Mouse (Mus musculus) forebrain, embryonic 11.5 days (tissue): ENCODE measurements around the gene Hsd11b2. TPM values are rescaled to one million over a fixed set of nuclear protein-coding genes. Genes with fewer than 3 reads are reported as not detected.

ENCODE experiments used
- ATAC-seq: fragments of 200-750 bp; cut with Nextera tagmentation; replicated peaks from 2 replicates; pipeline ENCODE4 v1.8.0; 2017; ENCODE audit warnings: moderate TSS enrichment; ENCODE audit not compliant: low FRiP score
- DNase-seq: peaks from one replicate; pipeline ENCODE4 v3.0.0-alpha.2; 2017; ENCODE audit warnings: low spot score
- H3K27ac ChIP-seq: fragments of 300-500 bp; sonication (generic); 2 replicates; pipeline ENCODE4 v1.5.1; 2014; ENCODE audit warnings: low read depth, low read length
- H3K27me3 ChIP-seq: fragments of 300-500 bp; sonication (generic); 2 replicates; pipeline ENCODE4 v1.6.1; 2014; ENCODE audit warnings: mild to moderate bottlenecking, low read length, mixed read lengths; ENCODE audit not compliant: control insufficient read depth, insufficient read depth
- H3K36me3 ChIP-seq: fragments of 300-500 bp; sonication (generic); 2 replicates; pipeline ENCODE4 v1.6.1; 2014; ENCODE audit warnings: mild to moderate bottlenecking, low read length, moderate library complexity, mixed read lengths; ENCODE audit not compliant: control insufficient read depth, insufficient read depth
- H3K4me1 ChIP-seq: fragments of 300-500 bp; sonication (generic); replicated peaks from 2 replicates; pipeline ENCODE4 v1.6.1; 2014; ENCODE audit warnings: low read length, mixed read lengths; ENCODE audit not compliant: control insufficient read depth, insufficient read depth
- H3K4me2 ChIP-seq: fragments of 300-500 bp; sonication (generic); 2 replicates; pipeline ENCODE4 v1.6.1; 2014; ENCODE audit warnings: low read depth, mild to moderate bottlenecking, low read length, moderate library complexity, mixed read lengths; ENCODE audit not compliant: severe bottlenecking
- H3K4me3 ChIP-seq: fragments of 300-500 bp; sonication (generic); 2 replicates; pipeline ENCODE4 v1.5.1; 2014; ENCODE audit warnings: low read depth, low read length
- H3K9ac ChIP-seq: fragments of 300-500 bp; sonication (generic); 2 replicates; pipeline ENCODE4 v1.6.1; 2014; ENCODE audit warnings: low read length
- H3K9me3 ChIP-seq: fragments of 300-500 bp; sonication (generic); 2 replicates; pipeline ENCODE4 v1.6.1; 2016; ENCODE audit warnings: low read length, mixed read lengths; ENCODE audit not compliant: control insufficient read depth
- WGBS: fragments of 180-500 bp; shearing (Covaris S2); extraction: QIAGEN DNeasy Blood & Tissue Kit; methylation state at CpG from one replicate; pipeline ENCODE4 v1.1.7; 2014; 5-methylcytosine and 5-hydroxymethylcytosine counted together
- polyA plus RNA-seq: library from polyadenylated mRNA; unstranded; fragments of >200 nt; fragmentation: Nextera tagmentation; extraction: Ambion mirVana; gene quantifications from 2 replicates; pipeline ENCODE4 v1.2.1, GENCODE M21; 2014

The Hsd11b2 gene
- polyA plus RNA-seq, 1 experiment from 2014 or later = 13.6 TPM

DNA sequence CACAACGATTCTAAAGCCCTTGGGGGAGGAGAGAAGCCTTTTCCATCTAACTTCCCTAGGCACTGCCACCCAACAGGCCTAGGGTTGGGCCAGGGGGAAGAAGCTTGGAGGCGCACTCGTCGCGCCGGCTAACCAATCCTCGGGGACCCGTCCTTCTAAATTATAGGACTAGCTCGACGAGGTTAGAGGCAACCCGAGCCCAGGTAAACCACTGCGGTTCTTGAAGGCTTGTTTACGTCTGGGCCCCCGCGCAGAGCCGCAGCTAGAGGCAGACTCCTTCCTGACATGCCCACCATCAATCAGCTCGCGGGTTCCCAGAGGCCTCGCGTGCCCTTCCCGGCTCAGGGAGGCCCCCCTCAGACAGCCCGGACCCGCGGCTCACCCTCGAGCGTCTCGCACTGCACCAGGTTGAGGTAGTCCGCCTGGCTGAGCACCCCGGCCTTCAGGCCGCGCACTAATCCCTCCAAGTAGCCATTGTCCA lies 46.9 kb downstream of the Hsd11b2 start:
- H3K27me3 ChIP-seq = no peaks in the 10 kb centered on the region
- no peaks in the 10 kb centered on the region for H3K9me3 ChIP-seq
- DNase-seq (no peak), ATAC-seq (peak; percentile 75)
- no peak overlapping the region for H3K27ac ChIP-seq
- peak overlapping the region; percentile 55 for H3K9ac ChIP-seq
- H3K4me2 ChIP-seq = peak overlapping the region; percentile 59
- 1% methylated on average over 31 of the region's 31 CpGs for WGBS
- peak overlapping the region; percentile 79 for H3K4me3 ChIP-seq
- no peaks in the 10 kb centered on the region for H3K36me3 ChIP-seq
- peaks cover 6% of the 10 kb centered on the region; the same call in 1 of the 2 replicates for H3K4me1 ChIP-seq

DNA sequence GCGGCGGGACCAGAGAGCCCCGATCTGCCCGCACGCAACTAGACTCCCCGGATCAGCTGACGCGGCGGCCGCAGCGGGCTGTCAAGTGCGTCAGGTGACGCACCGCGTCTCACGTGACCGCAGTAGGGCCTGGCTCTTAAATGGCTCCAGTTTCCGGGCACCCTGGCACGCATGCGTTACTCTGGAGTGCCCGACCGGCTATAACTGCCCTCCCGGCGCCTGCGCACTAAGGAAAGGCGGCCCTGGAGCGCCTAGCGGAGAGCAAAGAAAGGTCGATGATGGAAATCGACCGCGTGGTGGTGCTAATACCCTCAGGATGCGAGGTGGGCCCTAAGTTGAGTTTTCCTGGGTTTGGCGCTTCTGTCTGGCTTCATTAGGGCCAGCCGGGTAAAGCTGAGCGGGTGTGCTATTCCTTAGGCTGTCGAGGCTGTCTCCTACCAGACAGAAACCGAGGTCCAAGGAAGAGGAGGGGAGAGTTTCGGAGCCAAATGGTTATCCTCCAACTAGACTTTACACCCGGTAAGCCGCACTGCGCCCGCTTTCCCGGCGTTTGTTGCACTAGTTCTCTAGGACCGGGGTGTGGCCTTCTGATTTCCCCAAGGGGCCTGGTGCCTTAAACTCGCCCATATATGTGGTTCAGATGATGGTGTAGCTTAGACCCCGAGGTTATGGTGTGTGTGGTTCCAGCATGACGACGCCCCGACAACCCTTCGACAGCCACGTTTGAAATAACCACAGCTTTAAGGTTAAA lies 47.6 kb downstream of the Hsd11b2 start, which contains the start of gene Atp6v0d1:
Gene Atp6v0d1 (minus strand): TSS at position 96 of the 751 bp plus-strand sequence.
- peak; percentile 99 for ATAC-seq
- Histone ChIP-seq H3K4me1 (peaks cover 6% of the 10 kb centered on the region; the same call in 1 of the 2 replicates), H3K4me3 (peak within 1 kb of the TSS; percentile 79), H3K9ac (peak within 1 kb of the TSS; percentile 55), H3K36me3 (no peaks in the 10 kb centered on the region), H3K9me3 (no peaks in the 10 kb centered on the region), H3K27me3 (no peaks in the 10 kb centered on the region), H3K4me2 (peak within 1 kb of the TSS; percentile 59), H3K27ac (no peak within 1 kb of the TSS)
- DNase-seq = peak; percentile 99
- 3% methylated on average over 53 of the region's 53 CpGs for WGBS

- peaks cover 6% of the 10 kb centered on the region; the same call in 1 of the 2 replicates for H3K4me1 ChIP-seq
- H3K9ac ChIP-seq = peak overlapping the region; percentile 55
- H3K4me2 ChIP-seq = peak overlapping the region; percentile 59
- ATAC-seq = peak; percentile 25; the same call in 1 of the 2 replicates
- H3K36me3 ChIP-seq = no peaks in the 10 kb centered on the region
- no peaks in the 10 kb centered on the region for H3K9me3 ChIP-seq
- DNase-seq = peak; percentile 64
- H3K27ac ChIP-seq = no peak overlapping the region
- no peaks in the 10 kb centered on the region for H3K27me3 ChIP-seq
- H3K4me3 ChIP-seq = peak overlapping the region; percentile 79
- 25% methylated on average over 27 of the region's 27 CpGs for WGBS
Measured at GRCm38 (mm10) chr8:105566703-105567595, 48.4 kb downstream of the Hsd11b2 start.

DNA sequence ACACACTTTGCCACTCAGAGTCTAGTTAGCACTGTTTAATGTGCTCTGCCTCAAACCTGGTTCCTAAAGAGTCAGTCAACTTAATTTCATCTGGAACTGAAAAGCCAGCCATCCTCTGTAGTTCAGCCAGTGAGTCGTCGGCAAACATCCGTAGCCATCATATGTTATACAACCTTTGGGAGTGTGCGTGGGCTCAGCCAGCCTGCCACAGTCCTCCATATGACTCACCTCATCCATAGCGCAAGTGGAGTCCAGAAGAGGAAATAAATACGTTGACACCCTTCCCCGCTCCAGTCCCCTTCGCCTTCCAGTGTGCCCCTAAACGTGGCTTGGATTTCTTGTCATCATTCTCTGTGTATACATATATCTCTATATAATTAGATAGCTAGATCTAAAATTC lies 53.3 kb downstream of the Hsd11b2 start:
- WGBS = 92% methylated on average over 9 of the region's 9 CpGs
- Histone ChIP-seq H3K27me3 (no peaks in the 10 kb centered on the region), H3K27ac (no peak overlapping the region), H3K36me3 (no peaks in the 10 kb centered on the region), H3K4me3 (no peak overlapping the region), H3K4me2 (no peak overlapping the region), H3K9me3 (no peaks in the 10 kb centered on the region), H3K9ac (no peak overlapping the region), H3K4me1 (no peaks in the 10 kb centered on the region; the same call in 1 of the 2 replicates)
- ATAC-seq (no peak), DNase-seq (no peak)

GRCm38 (mm10) chr8:105573427-105573826 lies 54.9 kb downstream of the Hsd11b2 start:
- ATAC-seq = no peak
- Histone ChIP-seq H3K4me3 (no peak overlapping the region), H3K36me3 (no peaks in the 10 kb centered on the region), H3K27me3 (no peaks in the 10 kb centered on the region), H3K27ac (no peak overlapping the region), H3K9me3 (no peaks in the 10 kb centered on the region), H3K4me2 (no peak overlapping the region), H3K4me1 (no peaks in the 10 kb centered on the region), H3K9ac (no peak overlapping the region)
- DNase-seq = no peak

Other genes with a start within 250 kb of the Hsd11b2 start
- gene Hsf4, start 249.0 kb upstream of the Hsd11b2 start, polyA plus RNA-seq = not detected in 2 replicates
- gene Nol3, start 242.6 kb upstream of the Hsd11b2 start, polyA plus RNA-seq = 1.6 and 2.1 TPM in 2 replicates
- gene 4931428F04Rik, start 228.9 kb upstream of the Hsd11b2 start, polyA plus RNA-seq = 23.4 and 30.3 TPM in 2 replicates
- gene Exoc3l, start 222.7 kb upstream of the Hsd11b2 start, polyA plus RNA-seq = 10.3 TPM in 2 replicates
- gene E2f4, start 221.1 kb upstream of the Hsd11b2 start, polyA plus RNA-seq = 122 and 135 TPM in 2 replicates
- gene Elmo3, start 213.2 kb upstream of the Hsd11b2 start, polyA plus RNA-seq = 2.4 and 2.6 TPM in 2 replicates
- 2.0 TPM in 2 replicates for gene Lrrc29, start 192.5 kb upstream of the Hsd11b2 start, polyA plus RNA-seq
- gene Tmem208, start 192.4 kb upstream of the Hsd11b2 start, polyA plus RNA-seq = 80.7 and 85.0 TPM in 2 replicates
- gene Fhod1, start 170.8 kb upstream of the Hsd11b2 start, polyA plus RNA-seq = 2.2 and 2.5 TPM in 2 replicates
- gene Slc9a5, start 169.9 kb upstream of the Hsd11b2 start, polyA plus RNA-seq = 5.8 and 7.7 TPM in 2 replicates
- gene Plekhg4, start 145.5 kb upstream of the Hsd11b2 start, polyA plus RNA-seq = 1.3 and 1.5 TPM in 2 replicates
- gene Kctd19, start 105.3 kb upstream of the Hsd11b2 start, polyA plus RNA-seq = not detected in 2 replicates
- gene Lrrc36, start 105.2 kb upstream of the Hsd11b2 start, polyA plus RNA-seq = 1.2 and 1.4 TPM in 2 replicates
- 36.1 and 37.7 TPM in 2 replicates for gene Tppp3, start 47.2 kb upstream of the Hsd11b2 start, polyA plus RNA-seq
- 20.2 and 24.6 TPM in 2 replicates for gene Zdhhc1, start 21.9 kb upstream of the Hsd11b2 start, polyA plus RNA-seq
- gene Atp6v0d1, start 47.3 kb downstream of the Hsd11b2 start, polyA plus RNA-seq = 99.2 and 108 TPM in 2 replicates
- 18.2 and 18.9 TPM in 2 replicates for gene Ripor1, start 86.5 kb downstream of the Hsd11b2 start, polyA plus RNA-seq
- 134 and 145 TPM in 2 replicates for gene Ctcf, start 117.8 kb downstream of the Hsd11b2 start, polyA plus RNA-seq
- 0.49 and 1.6 TPM in 2 replicates for gene Agrp, start 118.6 kb downstream of the Hsd11b2 start, polyA plus RNA-seq
- 1.8 and 2.0 TPM in 2 replicates for gene Carmil2, start 167.5 kb downstream of the Hsd11b2 start, polyA plus RNA-seq
- gene Acd, start 182.3 kb downstream of the Hsd11b2 start, polyA plus RNA-seq = 76.9 and 83.6 TPM in 2 replicates
- 24.9 and 25.1 TPM in 2 replicates for gene Pard6a, start 182.4 kb downstream of the Hsd11b2 start, polyA plus RNA-seq
- 0.36 TPM in 1 of 2 replicates, not detected in the other for gene 4933405L10Rik, start 188.9 kb downstream of the Hsd11b2 start, polyA plus RNA-seq
- gene Enkd1, start 189.5 kb downstream of the Hsd11b2 start, polyA plus RNA-seq = 43.0 and 44.4 TPM in 2 replicates
- 38.0 and 49.3 TPM in 2 replicates for gene Gfod2, start 239.9 kb downstream of the Hsd11b2 start, polyA plus RNA-seq